Mouse (Mus musculus) cerebellum, adult 11 months (tissue): Measurements from ENCODE around the gene Nup98.

Experiments used
- DNase-seq: peaks from one replicate; pipeline ENCODE4 v3.0.0; 2022

The Nup98 gene

DNA sequence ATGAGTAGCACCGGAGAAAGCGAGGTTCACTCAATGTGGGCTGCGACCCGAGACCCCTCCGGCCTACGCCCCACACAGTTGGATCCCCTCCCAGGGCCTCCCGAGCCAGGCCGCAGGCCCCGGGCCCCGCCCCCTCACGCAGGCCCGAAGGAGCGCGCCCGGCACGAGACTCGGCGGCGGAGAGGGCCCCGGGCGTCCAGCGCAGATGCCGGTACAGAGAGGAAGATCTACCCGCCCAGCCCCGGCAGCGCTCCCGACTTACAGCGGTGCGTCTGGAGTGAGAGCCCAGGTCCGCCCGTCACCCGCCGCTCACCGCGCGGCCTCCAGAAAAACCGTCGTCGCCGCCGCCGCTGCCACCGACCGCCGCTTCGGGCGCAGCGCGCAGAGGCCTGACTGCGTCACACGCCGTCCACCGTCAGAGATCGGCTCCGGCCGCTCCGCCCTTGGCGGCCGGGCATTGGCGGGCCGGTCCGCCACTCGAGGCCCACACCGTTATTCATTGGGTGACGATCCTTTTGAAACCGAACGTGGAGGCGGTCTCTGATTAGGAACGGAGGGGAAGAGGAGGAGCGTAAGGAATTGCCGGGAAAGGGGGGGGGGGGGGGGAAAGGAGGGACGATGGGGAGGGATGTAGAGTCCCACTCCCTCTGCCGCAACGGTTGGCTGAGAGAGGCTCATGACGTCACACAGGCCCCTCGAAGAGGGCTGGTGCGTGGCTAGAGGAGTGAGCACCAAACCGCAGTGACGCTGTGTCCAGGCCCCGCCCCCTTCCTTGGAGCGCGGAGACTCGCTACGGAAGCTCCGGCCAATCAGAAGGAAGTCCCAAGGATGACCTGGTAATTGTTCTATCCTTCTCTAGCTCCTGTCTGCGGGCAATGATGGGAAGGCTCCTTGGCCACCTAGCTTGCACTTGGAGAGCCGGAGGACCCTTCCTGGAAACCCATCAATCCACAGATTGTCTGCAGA is at the start of gene Nup98, which contains the start of gene Pgap2:
Gene Nup98 (minus strand): TSS at position 421 of the 966 bp plus-strand sequence.
Gene Pgap2 (plus strand): TSS at position 453 of the 966 bp plus-strand sequence.
- peak; percentile 99 for DNase-seq

GRCm38 (mm10) chr7:102258753-102259152 is 48.8 kb upstream of the Nup98 start:
- DNase-seq: no peak

GRCm38 (mm10) chr7:102258189-102258588 is 48.2 kb upstream of the Nup98 start:
- peak; percentile 68 for DNase-seq

GRCm38 (mm10) chr7:102256636-102257035 is 46.7 kb upstream of the Nup98 start:
- DNase-seq: no peak

- DNase-seq: no peak
Observed at GRCm38 (mm10) chr7:102255954-102256353, 46.0 kb upstream of the Nup98 start, which contains the start of gene Rhog. Gene Rhog (minus strand): TSS chr7:102256054.

DNA sequence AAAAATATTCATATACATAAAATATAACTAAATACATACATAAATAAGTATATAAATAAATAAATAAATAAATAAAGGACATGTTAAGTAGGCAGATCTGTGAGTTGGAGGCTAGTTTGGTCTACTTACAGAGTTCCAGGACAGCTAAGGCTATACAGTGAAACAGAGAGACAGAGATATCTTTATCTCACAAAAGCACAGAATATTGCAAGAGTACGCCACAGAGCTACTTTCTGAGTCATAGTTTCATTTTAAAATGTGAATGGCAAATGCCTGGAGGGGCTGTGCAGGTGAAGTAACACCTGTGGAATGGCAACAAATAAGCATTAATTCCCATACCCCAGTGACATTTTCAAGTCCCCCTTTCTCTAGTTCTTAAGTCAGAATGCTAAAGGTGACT is 43.7 kb upstream of the Nup98 start:
- no peak for DNase-seq

- DNase-seq: peak; percentile 84
Observed at GRCm38 (mm10) chr7:102250631-102251214, 40.7 kb upstream of the Nup98 start.

DNA sequence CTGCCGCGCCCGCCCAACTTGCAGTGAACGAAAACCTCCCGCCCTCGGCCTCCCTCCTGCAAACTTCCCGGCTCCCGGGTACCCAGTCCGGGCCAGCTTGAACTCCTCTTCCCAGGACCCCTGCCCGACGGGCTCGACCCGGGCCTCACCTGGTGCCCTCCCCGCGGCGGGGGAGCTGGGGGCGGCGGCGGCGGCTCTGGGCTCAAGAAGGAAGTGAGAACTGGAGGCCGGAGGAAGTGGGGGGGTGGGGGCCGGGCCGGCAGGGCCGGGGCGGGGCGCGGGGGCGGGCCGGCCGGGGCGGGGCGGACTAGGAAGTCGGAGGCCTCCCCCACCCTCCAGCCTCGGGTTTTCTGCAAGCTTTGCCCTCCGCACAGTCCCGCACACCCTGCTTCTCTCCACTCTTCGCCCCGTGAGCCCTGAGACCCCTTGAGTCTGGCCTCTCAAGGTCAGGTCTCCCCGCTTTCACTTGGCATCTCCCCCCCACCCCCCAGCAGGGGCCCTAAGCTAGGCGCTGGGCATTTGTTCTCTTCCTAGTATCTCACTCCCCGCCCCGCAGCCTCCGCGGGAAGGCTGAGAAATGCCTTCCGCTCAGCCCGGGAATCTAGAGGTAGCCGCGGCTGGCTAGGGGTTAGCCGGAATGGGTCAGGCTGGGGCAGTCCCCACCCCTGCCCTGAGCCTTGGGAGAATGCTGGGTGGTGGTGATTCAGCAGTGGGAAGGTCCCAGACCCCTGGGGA is 40.1 kb upstream of the Nup98 start:
- DNase-seq: peak; percentile 61

GRCm38 (mm10) chr7:102249531-102249895 is 39.5 kb upstream of the Nup98 start:
- DNase-seq: no peak

DNA sequence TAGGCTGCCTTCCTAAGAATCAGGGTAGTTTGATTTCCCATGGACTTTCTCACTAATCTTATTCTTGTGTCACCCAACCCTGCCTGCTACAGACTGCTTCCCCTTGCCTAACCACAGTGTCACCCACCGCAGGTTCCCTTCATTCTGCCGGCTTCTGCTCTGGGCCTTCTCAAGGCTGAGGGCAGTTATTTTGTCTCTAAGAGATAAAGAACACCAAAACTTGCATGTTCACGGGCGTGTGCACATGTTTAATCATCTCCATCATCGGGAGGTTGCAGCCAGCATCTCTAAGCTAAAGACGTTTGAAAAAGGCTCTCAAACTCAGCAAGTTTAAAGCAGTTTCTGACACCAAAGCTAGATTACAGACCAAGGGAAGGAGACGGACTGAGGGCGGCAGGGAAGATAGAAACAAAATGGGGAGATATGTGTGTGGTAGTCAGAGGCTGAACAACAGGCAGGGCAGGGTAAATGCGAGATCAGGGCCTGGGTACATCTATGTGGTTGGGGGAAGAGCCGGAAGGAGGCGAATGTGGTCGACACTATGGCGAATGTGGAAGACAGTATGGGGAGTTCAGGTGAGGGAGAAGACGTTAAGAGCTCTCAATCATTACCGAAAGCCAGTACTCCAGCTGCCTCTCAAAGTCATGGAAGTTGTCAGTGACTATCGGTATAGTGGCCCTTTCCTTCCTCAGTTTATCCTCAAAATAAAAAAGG is 38.9 kb upstream of the Nup98 start:
- no peak for DNase-seq

- DNase-seq: no peak
Observed at GRCm38 (mm10) chr7:102246956-102247797, 37.2 kb upstream of the Nup98 start.

DNA sequence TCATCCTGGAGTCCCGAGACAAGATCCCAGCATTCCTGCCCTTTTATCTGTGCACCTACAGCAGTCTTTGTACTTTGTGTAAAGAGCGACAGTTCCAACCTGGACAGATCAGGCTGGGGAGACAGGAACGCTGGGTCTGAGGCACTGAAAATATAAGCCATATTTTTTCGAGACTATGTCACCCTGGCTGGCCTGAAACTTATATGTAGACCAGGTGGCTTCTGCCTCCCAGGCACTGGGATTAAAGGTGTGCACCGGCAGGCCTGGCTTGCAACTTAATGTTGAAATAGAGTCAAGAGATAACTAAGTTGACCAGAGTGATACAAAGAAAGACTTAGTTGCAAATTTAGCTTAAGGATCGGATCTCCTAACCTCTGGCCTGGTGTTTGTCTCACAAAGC is 36.3 kb upstream of the Nup98 start:
- DNase-seq: no peak

GRCm38 (mm10) chr7:102245775-102246174 is 35.8 kb upstream of the Nup98 start:
- no peak for DNase-seq

GRCm38 (mm10) chr7:102244782-102245535 is 35.0 kb upstream of the Nup98 start:
- DNase-seq: no peak

GRCm38 (mm10) chr7:102243870-102244269 is 33.9 kb upstream of the Nup98 start:
- no peak for DNase-seq

GRCm38 (mm10) chr7:102242917-102243316 is 32.9 kb upstream of the Nup98 start:
- no peak for DNase-seq

GRCm38 (mm10) chr7:102242371-102242770 is 32.4 kb upstream of the Nup98 start:
- DNase-seq: no peak

- no peak for DNase-seq
Observed at GRCm38 (mm10) chr7:102239591-102239990, 29.6 kb upstream of the Nup98 start.

- DNase-seq: no peak
Observed at GRCm38 (mm10) chr7:102238686-102239286, 28.8 kb upstream of the Nup98 start.

- DNase-seq: no peak
Observed at GRCm38 (mm10) chr7:102233059-102233458, 23.1 kb upstream of the Nup98 start.
